Comparison of ENCODE assay signal across 19 mouse cellular contexts in the genomic region with DNA sequence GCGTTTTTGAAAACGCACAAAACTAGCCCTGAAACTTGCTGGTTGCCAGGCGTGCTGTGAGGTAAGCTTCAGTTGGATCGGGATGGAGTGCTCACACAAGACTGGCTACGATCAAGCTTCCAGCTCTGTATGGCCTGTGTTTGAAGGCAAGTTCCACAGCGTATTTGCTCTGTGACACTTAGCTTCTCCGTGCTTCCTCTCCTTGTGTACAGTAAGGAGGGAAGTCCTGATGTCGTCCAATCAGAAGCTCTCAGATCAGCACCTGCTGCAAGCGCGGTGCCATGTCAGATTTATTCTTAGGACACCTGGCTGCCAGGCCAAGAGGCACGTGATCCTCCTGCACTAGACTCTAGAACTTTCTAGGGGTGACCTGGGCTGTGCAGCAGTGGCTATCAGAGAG.
A peak's percentile ranks its signal among the peaks of the same experiment; 100 is the strongest.
DNase-seq lines count a peak whose midpoint lies in the region; ATAC-seq lines count a peak whose summit lies in the region.
"Had no signal": no experiment of that assay in that cellular context is flagged by ENCODE, and none has a peak within 500 bp of the region (broad histone marks: within the 10 kb centered on the region; RNA-seq: fewer than 3 reads in every experiment).

No protein-coding gene starts in this region.

- H3K4me2 ChIP-seq in hindbrain, embryonic 13.5 days = no peak overlapping the region
- H3K4me2 ChIP-seq in hindbrain, embryonic 16.5 days (ENCODE audit: low read length) = no peak overlapping the region
- no peak overlapping the region for H3K4me2 ChIP-seq in midbrain, embryonic 16.5 days (ENCODE audit: low read length)
- no peak overlapping the region for H3K4me2 ChIP-seq in neural tube, embryonic 15.5 days
- H3K4me2 ChIP-seq: liver, embryonic 15.5 days had no signal

- H3K9me3 ChIP-seq in hindbrain, embryonic 13.5 days = no peaks in the 10 kb centered on the region
- H3K9me3 ChIP-seq in hindbrain, embryonic 16.5 days (ENCODE audit: control insufficient read depth, low read length) = no peaks in the 10 kb centered on the region
- H3K9me3 ChIP-seq in midbrain, embryonic 16.5 days (replicated peaks; ENCODE audit: control insufficient read depth, low read length, poor library complexity, severe bottlenecking) = no peaks in the 10 kb centered on the region
- H3K9me3 ChIP-seq in midbrain, embryonic 10.5 days (replicated peaks) = no peaks in the 10 kb centered on the region
- no peaks in the 10 kb centered on the region for H3K9me3 ChIP-seq in neural tube, embryonic 15.5 days (replicated peaks)
- H3K9me3 ChIP-seq: forebrain, embryonic 15.5 days; heart, embryonic 15.5 days; liver, embryonic 15.5 days had no signal

- 86% methylated on average over 11 of the region's 11 CpGs for WGBS in hindbrain, embryonic 13.5 days
- 75% methylated on average over 11 of the region's 11 CpGs for WGBS in hindbrain, embryonic 16.5 days
- WGBS in midbrain, embryonic 16.5 days = 87% methylated on average over 11 of the region's 11 CpGs
- 88% methylated on average over 11 of the region's 11 CpGs for WGBS in midbrain, embryonic 10.5 days
- WGBS in neural tube, embryonic 15.5 days = 83% methylated on average over 11 of the region's 11 CpGs

- H3K4me3 ChIP-seq in hindbrain, embryonic 13.5 days = no peak overlapping the region
- H3K4me3 ChIP-seq in hindbrain, embryonic 16.5 days (ENCODE audit: low read length) = no peak overlapping the region
- no peak overlapping the region for H3K4me3 ChIP-seq in midbrain, embryonic 16.5 days (ENCODE audit: low read depth, low read length)
- no peak overlapping the region for H3K4me3 ChIP-seq in midbrain, embryonic 10.5 days
- no peak overlapping the region for H3K4me3 ChIP-seq in neural tube, embryonic 15.5 days (replicated peaks)
- H3K4me3 ChIP-seq: liver, embryonic 15.5 days had no signal

- peaks cover 60% of the 10 kb centered on the region for H3K4me1 ChIP-seq in hindbrain, embryonic 13.5 days (replicated peaks)
- peaks cover 38% of the 10 kb centered on the region for H3K4me1 ChIP-seq in hindbrain, embryonic 16.5 days (ENCODE audit: control insufficient read depth, insufficient read depth, low read depth, low read length)
- peaks cover 35% of the 10 kb centered on the region for H3K4me1 ChIP-seq in midbrain, embryonic 16.5 days (ENCODE audit: control insufficient read depth, insufficient read depth, low read length)
- peaks cover 65% of the 10 kb centered on the region for H3K4me1 ChIP-seq in midbrain, embryonic 10.5 days
- H3K4me1 ChIP-seq in neural tube, embryonic 15.5 days = peaks cover 39% of the 10 kb centered on the region
- H3K4me1 ChIP-seq: liver, embryonic 15.5 days had no signal

- peak; percentile 64 for DNase-seq in cerebellum, adult 9-11 months
- no peak for DNase-seq in midbrain, embryonic 10.5 days (ENCODE audit: low spot score)
- no peak for DNase-seq in layer of hippocampus, adult 8-10 months (ENCODE audit: low spot score in 2 of 2)
- DNase-seq: adrenal gland, postnatal 25 days; heart, postnatal 36 days; kidney, adult 9 months; liver; thymus, postnatal 25 days had no signal

- no peak overlapping the region for H3K9ac ChIP-seq in hindbrain, embryonic 13.5 days
- no peak overlapping the region for H3K9ac ChIP-seq in hindbrain, embryonic 16.5 days (ENCODE audit: low read depth, low read length)
- H3K9ac ChIP-seq in midbrain, embryonic 16.5 days (ENCODE audit: low read depth, low read length) = 0 out of 2 replicates have a peak overlapping the region, but pooled peaks have one; percentile 3
- H3K9ac ChIP-seq in neural tube, embryonic 15.5 days (replicated peaks) = no peak overlapping the region
- H3K9ac ChIP-seq: heart, embryonic 15.5 days; liver, embryonic 15.5 days had no signal

- ATAC-seq in cerebellum, adult (ENCODE audit: insufficient number of reproducible peaks, low FRiP score, low TSS enrichment) = no peak
- no peak for ATAC-seq in hindbrain, embryonic 13.5 days (ENCODE audit: low FRiP score)
- no peak for ATAC-seq in hindbrain, embryonic 16.5 days
- ATAC-seq in midbrain, embryonic 16.5 days = no peak
- ATAC-seq in neural tube, embryonic 15.5 days (ENCODE audit: low FRiP score) = no peak
- ATAC-seq: CD4-positive, CD25-positive, alpha-beta regulatory T cell, adult 4 months had no signal

- 0 out of 2 replicates have a peak, but pooled peaks cover 3% of the 10 kb centered on the region for H3K27me3 ChIP-seq in hindbrain, embryonic 13.5 days
- no peaks in the 10 kb centered on the region for H3K27me3 ChIP-seq in hindbrain, embryonic 16.5 days (replicated peaks; ENCODE audit: control insufficient read depth, insufficient read depth, low read length)
- no peaks in the 10 kb centered on the region for H3K27me3 ChIP-seq in midbrain, embryonic 16.5 days (ENCODE audit: control insufficient read depth, insufficient read depth, low read depth, low read length)
- peaks cover 25% of the 10 kb centered on the region for H3K27me3 ChIP-seq in midbrain, embryonic 10.5 days (ENCODE audit: low read depth, poor library complexity, severe bottlenecking)
- H3K27me3 ChIP-seq in neural tube, embryonic 15.5 days (replicated peaks) = no peaks in the 10 kb centered on the region
- H3K27me3 ChIP-seq: forebrain, embryonic 15.5 days; liver, embryonic 15.5 days had no signal

- peak overlapping the region; percentile 82 for H3K27ac ChIP-seq in hindbrain, embryonic 13.5 days
- H3K27ac ChIP-seq in hindbrain, embryonic 16.5 days (ENCODE audit: low read depth, low read length) = no peak overlapping the region; the same call in 1 of the 2 replicates
- no peak overlapping the region for H3K27ac ChIP-seq in midbrain, embryonic 16.5 days (ENCODE audit: low read length)
- no peak overlapping the region; the same call in 1 of the 2 replicates for H3K27ac ChIP-seq in midbrain, embryonic 10.5 days (replicated peaks)
- H3K27ac ChIP-seq in neural tube, embryonic 15.5 days (replicated peaks) = 0 out of 2 replicates have a peak overlapping the region, but pooled peaks have one; percentile 60
- H3K27ac ChIP-seq: heart, embryonic 15.5 days; left cerebral cortex, adult 2 months; liver, embryonic 15.5 days; macrophage had no signal

- no peaks in the 10 kb centered on the region for H3K36me3 ChIP-seq in hindbrain, embryonic 13.5 days
- H3K36me3 ChIP-seq in hindbrain, embryonic 16.5 days (ENCODE audit: control insufficient read depth, insufficient read depth, low read length) = no peaks in the 10 kb centered on the region
- no peaks in the 10 kb centered on the region for H3K36me3 ChIP-seq in midbrain, embryonic 16.5 days (ENCODE audit: control insufficient read depth, insufficient read depth, low read length)
- no peaks in the 10 kb centered on the region for H3K36me3 ChIP-seq in midbrain, embryonic 10.5 days
- no peaks in the 10 kb centered on the region for H3K36me3 ChIP-seq in neural tube, embryonic 15.5 days
- H3K36me3 ChIP-seq: forebrain, embryonic 15.5 days; heart, embryonic 15.5 days; liver, embryonic 15.5 days had no signal

Comparison
In these comparisons a context has a peak if more than half of its experiments do, and no peak if none do; other contexts are left out.
1. H3K27ac ChIP-seq: peak in hindbrain, embryonic 13.5 days (single experiment) and neural tube, embryonic 15.5 days (single experiment); none in hindbrain, embryonic 16.5 days (single experiment), midbrain, embryonic 16.5 days (single experiment) and midbrain, embryonic 10.5 days (single experiment).